Comparison of ENCODE assay signal across 15 mouse cellular contexts in the genomic region with DNA sequence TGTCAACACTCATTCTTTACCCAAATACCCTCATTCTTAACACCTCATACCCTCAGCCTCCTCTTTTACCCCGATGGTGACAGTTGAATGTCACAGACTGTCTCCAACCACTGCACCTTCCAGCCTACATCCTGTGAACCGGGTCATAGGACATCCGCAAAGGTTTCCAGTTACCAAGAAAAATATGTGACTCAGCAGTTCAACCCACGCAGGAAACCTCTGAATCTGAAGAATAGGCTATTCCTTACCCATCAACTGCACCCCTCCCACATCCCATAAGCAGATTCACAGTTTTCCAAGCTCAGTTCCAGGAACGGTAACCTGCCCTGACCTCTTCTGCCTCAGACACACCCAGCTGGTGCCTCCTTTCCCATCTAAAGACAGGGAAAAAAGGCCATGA. TPM values are rescaled to one million over a fixed set of nuclear protein-coding genes. Genes with fewer than 3 reads are reported as not detected.
"Had no signal": no experiment of that assay in that cellular context is flagged by ENCODE, and none has a peak within 500 bp of the region (broad histone marks: within the 10 kb centered on the region; RNA-seq: fewer than 3 reads in every experiment).

No protein-coding gene starts in this region.

- H3K4me2 ChIP-seq: limb, embryonic 12.5 days; lung, embryonic 15.5 days; midbrain, embryonic 11.5 days had no signal

- H3K36me3 ChIP-seq: limb, embryonic 12.5 days; lung, embryonic 15.5 days had no signal

- ATAC-seq: midbrain, embryonic 16.5 days had no signal

- H3K9ac ChIP-seq: limb, embryonic 12.5 days; lung, embryonic 15.5 days had no signal

- H3K27me3 ChIP-seq: limb, embryonic 12.5 days; lung, embryonic 15.5 days had no signal

- H3K27ac ChIP-seq: limb, embryonic 12.5 days; lung, embryonic 15.5 days; macrophage; stomach, postnatal 0 days had no signal

- H3K4me3 ChIP-seq: limb, embryonic 12.5 days; lung, embryonic 15.5 days; megakaryocyte, embryonic 14.5 days had no signal

- DNase-seq: kidney, adult 8-10 months; kidney, postnatal 25 days; layer of hippocampus, adult 9-11 months; layer of hippocampus, postnatal 36 days; lung, postnatal 14 days; thymus, adult 2 months; thymus, postnatal 25 days had no signal

- H3K4me1 ChIP-seq: limb, embryonic 12.5 days; lung, embryonic 15.5 days had no signal

- H3K9me3 ChIP-seq: limb, embryonic 12.5 days; lung, embryonic 15.5 days; megakaryocyte, embryonic 14.5 days had no signal

RNA-seq across cellular contexts. Expression of gene A430078G23Rik, which starts 53.9 kb away (rescaled TPM):
- polyA plus RNA-seq: midbrain, embryonic 11.5 days; midbrain, embryonic 16.5 days; neural tube, embryonic 14.5 days had no signal
